Mouse (Mus musculus): Measurements from ENCODE around the gene Gm6164.
"Not testable (repeated sequence)": the region's sequence is repeated elsewhere in the genome, so short reads cannot be mapped to it uniquely, and the experiment has no call there.

- TF ChIP-seq CTCF (IDR thresholded peaks at IDR 0.05; ENCODE audit: extremely low read depth, insufficient read depth, insufficient read length, insufficient replicate concordance); POLR2A (IDR thresholded peaks at IDR 0.05; ENCODE audit: low read depth, low read length): not testable (repeated sequence)
Observed at GRCm38 (mm10) chr7:20193410-20193809, 12.0 kb downstream of the Gm6164 start, which contains the start of gene Vmn1r95.

Data from spleen, adult 2 months (tissue).